Mouse (Mus musculus): ENCODE results near the gene Mxd4. TPM values are rescaled to one million over a fixed set of nuclear protein-coding genes. Genes with fewer than 3 reads are reported as not detected.

Gene Mxd4
- polyA plus RNA-seq, 1 experiment from 2014 or later = 36.5 TPM

DNA sequence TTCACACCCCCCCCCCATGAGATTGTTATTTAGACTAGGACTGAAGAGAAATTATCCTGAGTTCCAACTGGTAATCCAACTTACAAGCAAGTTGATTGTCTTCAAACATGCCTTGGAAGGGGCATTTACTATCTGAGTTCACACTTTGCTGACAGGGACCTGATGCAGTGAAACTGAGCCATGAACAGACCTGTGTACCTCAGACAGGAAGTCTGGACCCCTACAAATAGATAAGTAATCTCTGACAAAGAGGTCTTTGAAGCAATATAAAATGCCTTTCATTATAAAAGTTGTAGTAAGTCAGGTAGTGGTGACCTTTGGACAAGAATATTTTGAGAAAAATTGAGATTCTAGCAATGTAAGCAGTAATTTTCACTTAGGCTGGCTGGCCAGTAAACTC is 39.0 kb downstream of the Mxd4 start:
- H3K9me3 ChIP-seq (replicated peaks) = no peaks in the 10 kb centered on the region
- no peak overlapping the region for H3K9ac ChIP-seq
- no peaks in the 10 kb centered on the region for H3K4me1 ChIP-seq
- no peak overlapping the region for H3K4me3 ChIP-seq
- no peak overlapping the region for H3K27ac ChIP-seq
- no peak for ATAC-seq (ENCODE audit: low FRiP score)
- peaks cover 2% of the 10 kb centered on the region; the same call in 1 of the 2 replicates for H3K36me3 ChIP-seq
- no peak overlapping the region for H3K4me2 ChIP-seq (replicated peaks)
- no peaks in the 10 kb centered on the region for H3K27me3 ChIP-seq

DNA sequence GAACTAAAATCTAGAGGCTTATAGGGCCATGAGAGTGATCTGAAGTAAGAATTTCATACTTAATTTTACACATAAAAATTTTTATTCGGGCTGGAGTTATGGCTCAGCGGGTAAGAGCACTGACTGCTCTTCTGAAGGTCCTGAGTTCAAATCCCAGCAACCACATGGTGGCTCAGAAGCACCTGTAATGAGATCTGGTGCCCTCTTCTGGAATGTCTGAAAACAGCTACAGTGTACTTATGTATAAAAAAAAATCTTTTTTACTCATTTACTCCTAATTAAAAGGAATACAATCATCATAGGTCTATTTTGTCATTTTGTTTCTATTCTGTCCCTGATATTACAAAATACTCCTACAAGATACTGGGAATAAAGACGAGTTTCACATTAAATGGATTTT is 40.0 kb downstream of the Mxd4 start:
- no peaks in the 10 kb centered on the region for H3K27me3 ChIP-seq
- H3K9me3 ChIP-seq (replicated peaks) = no peaks in the 10 kb centered on the region
- 91% methylated on average over 3 of the region's 3 CpGs for WGBS
- ATAC-seq (ENCODE audit: low FRiP score) = no peak
- no peak overlapping the region for H3K27ac ChIP-seq
- no peak overlapping the region for H3K4me2 ChIP-seq (replicated peaks)
- no peaks in the 10 kb centered on the region for H3K36me3 ChIP-seq
- H3K4me3 ChIP-seq = no peak overlapping the region
- no peaks in the 10 kb centered on the region for H3K4me1 ChIP-seq
- no peak overlapping the region for H3K9ac ChIP-seq

DNA sequence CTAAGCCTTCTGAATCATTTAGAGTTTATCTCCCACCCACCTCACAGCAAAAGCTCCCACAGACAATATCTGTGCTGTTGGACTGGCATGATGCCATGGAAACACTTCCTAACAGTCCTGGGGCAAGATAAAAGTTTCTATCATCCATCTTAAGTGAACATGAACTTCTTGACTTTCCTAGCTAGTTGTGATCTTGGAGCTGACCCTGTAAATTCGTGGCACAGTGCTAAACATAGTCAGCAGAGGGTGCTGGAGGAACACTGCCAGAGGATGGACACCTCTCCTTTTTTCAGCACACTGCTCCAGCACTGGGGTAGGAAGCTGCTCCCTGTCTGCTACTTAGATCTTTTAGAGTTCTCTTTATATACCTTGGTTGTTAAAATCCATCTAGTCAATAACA is 47.8 kb downstream of the Mxd4 start:
- Histone ChIP-seq H3K27ac (no peak overlapping the region), H3K9ac (no peak overlapping the region), H3K9me3 (replicated peaks) (no peaks in the 10 kb centered on the region), H3K36me3 (no peaks in the 10 kb centered on the region), H3K4me1 (no peaks in the 10 kb centered on the region), H3K4me2 (replicated peaks) (no peak overlapping the region), H3K4me3 (no peak overlapping the region), H3K27me3 (no peaks in the 10 kb centered on the region)
- WGBS = 3% methylated on average over 1 of the region's 1 CpGs
- ATAC-seq (ENCODE audit: low FRiP score) = no peak

DNA sequence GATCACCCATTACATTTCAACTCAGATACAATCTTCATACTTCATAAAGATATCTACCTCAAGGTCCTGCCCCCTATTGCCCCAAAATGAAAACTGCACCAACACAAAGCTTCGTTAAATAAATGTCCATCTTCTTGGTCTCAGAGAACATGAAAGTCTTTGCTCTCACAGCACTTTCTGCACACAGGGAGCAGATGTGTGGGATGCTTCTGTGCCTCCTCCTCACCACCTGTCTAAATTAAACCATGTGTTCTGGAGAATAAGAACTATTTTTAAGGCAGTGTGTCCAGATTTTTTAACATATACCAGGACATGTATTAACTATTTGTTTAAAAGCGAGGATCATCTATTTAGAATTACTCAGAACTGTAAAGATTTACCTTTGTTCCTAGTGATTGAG is 54.8 kb downstream of the Mxd4 start:
- no peak overlapping the region for H3K4me2 ChIP-seq (replicated peaks)
- H3K27ac ChIP-seq = no peak overlapping the region
- 81% methylated on average over 2 of the region's 2 CpGs for WGBS
- no peak overlapping the region for H3K9ac ChIP-seq
- H3K9me3 ChIP-seq (replicated peaks) = no peaks in the 10 kb centered on the region
- no peaks in the 10 kb centered on the region for H3K27me3 ChIP-seq
- no peak for ATAC-seq (ENCODE audit: low FRiP score)
- H3K4me3 ChIP-seq = no peak overlapping the region
- H3K4me1 ChIP-seq = no peaks in the 10 kb centered on the region
- no peaks in the 10 kb centered on the region for H3K36me3 ChIP-seq

DNA sequence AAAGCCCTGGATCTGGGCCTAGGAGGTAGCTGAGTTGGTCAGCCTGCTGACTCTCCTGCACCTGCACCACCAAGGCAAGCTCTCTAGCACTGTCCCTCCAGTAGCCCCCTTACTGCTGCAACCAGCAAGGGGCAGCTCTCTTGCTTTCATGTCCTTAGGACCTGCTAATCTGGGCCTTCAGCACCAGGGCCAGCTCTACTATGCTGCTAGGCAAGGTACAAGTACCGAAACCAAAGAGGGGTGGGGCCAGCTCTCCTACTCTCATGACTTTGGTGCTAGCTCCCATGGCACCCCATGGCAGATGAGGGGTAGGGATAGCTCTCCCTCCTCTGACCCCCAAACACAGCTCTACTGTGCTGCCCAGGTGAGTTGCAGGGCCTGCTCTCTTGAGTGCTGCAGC is 63.4 kb downstream of the Mxd4 start:
- WGBS = 35% methylated on average over 1 of the region's 1 CpGs

More for the DNA sequence above, 63.4 kb downstream of the Mxd4 start:
- H3K9me3 ChIP-seq (replicated peaks) = no peaks in the 10 kb centered on the region
- H3K4me3 ChIP-seq = no peak overlapping the region
- no peaks in the 10 kb centered on the region for H3K36me3 ChIP-seq
- H3K27me3 ChIP-seq = no peaks in the 10 kb centered on the region
- ATAC-seq (ENCODE audit: low FRiP score) = no peak
- no peak overlapping the region for H3K4me2 ChIP-seq (replicated peaks)
- H3K4me1 ChIP-seq = no peaks in the 10 kb centered on the region
- no peak overlapping the region for H3K9ac ChIP-seq
- no peak overlapping the region for H3K27ac ChIP-seq

Other genes with a start within 250 kb of the Mxd4 start
- gene Gm1673, start 204.3 kb downstream of the Mxd4 start, polyA plus RNA-seq (2016; fragmentation: Nextera tagmentation; extraction: Ambion mirVana) = 377 and 404 TPM in 2 replicates
- 2.8 and 3.1 TPM in 2 replicates for gene Nat8l, start 191.7 kb downstream of the Mxd4 start, polyA plus RNA-seq (2016; fragmentation: Nextera tagmentation; extraction: Ambion mirVana)
- 0.41 and 0.51 TPM in 2 replicates for gene Poln, start 18.3 kb downstream of the Mxd4 start, polyA plus RNA-seq (2016; fragmentation: Nextera tagmentation; extraction: Ambion mirVana)
- 33.5 and 33.8 TPM in 2 replicates for gene Haus3, start 18.2 kb downstream of the Mxd4 start, polyA plus RNA-seq (2016; fragmentation: Nextera tagmentation; extraction: Ambion mirVana)
- 2.9 and 4.1 TPM in 2 replicates for gene Zfyve28, start 100.7 kb upstream of the Mxd4 start, polyA plus RNA-seq (2016; fragmentation: Nextera tagmentation; extraction: Ambion mirVana)
- gene Cfap99, start 100.9 kb upstream of the Mxd4 start, polyA plus RNA-seq (2016; fragmentation: Nextera tagmentation; extraction: Ambion mirVana) = 0.09 and 0.25 TPM in 2 replicates
- 158 and 159 TPM in 2 replicates for gene Rnf4, start 148.6 kb upstream of the Mxd4 start, polyA plus RNA-seq (2016; fragmentation: Nextera tagmentation; extraction: Ambion mirVana)
- 16.0 and 17.8 TPM in 2 replicates for gene Fam193a, start 182.2 kb upstream of the Mxd4 start, polyA plus RNA-seq (2016; fragmentation: Nextera tagmentation; extraction: Ambion mirVana)